Mouse (Mus musculus) natural killer cell, adult 2 months (primary cell): ENCODE measurements around the gene Snx29.
"Not testable (repeated sequence)": the region's sequence is repeated elsewhere in the genome, so short reads cannot be mapped to it uniquely, and the experiment has no call there.

Experiments used
- DNase-seq, 2 experiments: peaks; one replicate each; pipeline ENCODE4 v3.0.0; 2022; ENCODE audit warnings: low spot score in 2 of 2

Snx29 gene

GRCm38 (mm10) chr16:11531441-11531840, 208.7 kb downstream of the Snx29 start:
- no peak for DNase-seq

- DNase-seq, result no peak
These were observed 209.9 kb downstream of the Snx29 start for GRCm38 (mm10) chr16:11532592-11532991.

- DNase-seq, result no peak
These were observed 210.7 kb downstream of the Snx29 start for GRCm38 (mm10) chr16:11533441-11533840.

DNA sequence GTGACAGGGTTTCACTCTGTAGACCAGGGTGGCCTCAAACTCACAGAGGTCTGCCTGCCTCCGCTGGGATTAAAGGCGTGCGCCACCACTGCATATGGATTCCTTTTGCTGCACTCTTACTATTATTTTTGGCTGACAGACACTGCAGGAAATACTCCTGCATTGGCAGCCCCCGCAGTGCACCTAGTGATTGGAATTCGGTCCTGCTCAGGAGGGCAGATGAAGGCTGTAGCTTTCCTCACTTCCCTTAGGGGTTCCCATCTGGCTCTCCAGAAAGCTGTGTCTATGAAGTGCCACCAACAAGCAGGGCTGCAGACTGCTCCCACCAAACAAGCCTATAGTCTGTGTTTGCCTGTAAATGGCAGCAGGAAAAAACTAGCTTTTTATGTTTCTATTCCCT, 215.0 kb downstream of the Snx29 start:
- DNase-seq, result no peak

- no peak for DNase-seq
These were observed 215.5 kb downstream of the Snx29 start for GRCm38 (mm10) chr16:11538191-11538590.

GRCm38 (mm10) chr16:11540961-11541360, 218.3 kb downstream of the Snx29 start:
- DNase-seq, result no peak

- no peak for DNase-seq
These were observed 219.1 kb downstream of the Snx29 start for GRCm38 (mm10) chr16:11541769-11542168.

DNA sequence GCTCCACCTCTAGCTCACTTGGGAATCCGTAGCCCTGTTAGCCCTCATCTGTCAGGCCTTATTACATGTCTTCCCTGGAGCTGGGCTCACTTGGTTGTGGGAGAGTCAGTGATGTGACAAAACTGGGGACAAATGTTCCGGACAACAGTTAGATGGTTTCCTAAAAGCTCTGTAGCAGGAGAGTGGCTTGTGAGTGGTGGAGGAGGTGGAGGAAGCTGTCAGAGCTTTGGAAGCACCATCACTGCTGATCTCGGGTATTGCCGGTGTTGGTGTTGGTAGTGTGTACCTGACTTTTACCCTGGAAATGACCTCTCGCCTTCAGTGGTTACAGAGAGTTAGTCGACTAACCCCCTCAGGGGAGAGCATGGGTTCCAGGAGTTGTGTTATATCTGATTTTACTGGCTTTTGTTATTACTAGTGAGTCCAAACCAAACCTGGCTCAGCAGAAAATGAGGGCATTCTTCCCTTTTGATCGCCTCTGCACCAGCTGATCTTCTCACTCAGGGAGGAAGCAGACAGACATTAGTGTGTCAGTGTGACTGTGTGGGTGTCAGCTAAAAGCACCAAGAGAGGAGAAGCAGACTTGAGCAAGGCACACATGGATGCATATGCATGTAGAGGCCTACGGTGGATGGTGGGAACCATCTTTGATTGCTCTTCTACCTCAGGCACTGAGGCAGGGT, 227.5 kb downstream of the Snx29 start:
- DNase-seq, result no peak

GRCm38 (mm10) chr16:11561714-11562113, 239.0 kb downstream of the Snx29 start:
- DNase-seq, result no peak

DNA sequence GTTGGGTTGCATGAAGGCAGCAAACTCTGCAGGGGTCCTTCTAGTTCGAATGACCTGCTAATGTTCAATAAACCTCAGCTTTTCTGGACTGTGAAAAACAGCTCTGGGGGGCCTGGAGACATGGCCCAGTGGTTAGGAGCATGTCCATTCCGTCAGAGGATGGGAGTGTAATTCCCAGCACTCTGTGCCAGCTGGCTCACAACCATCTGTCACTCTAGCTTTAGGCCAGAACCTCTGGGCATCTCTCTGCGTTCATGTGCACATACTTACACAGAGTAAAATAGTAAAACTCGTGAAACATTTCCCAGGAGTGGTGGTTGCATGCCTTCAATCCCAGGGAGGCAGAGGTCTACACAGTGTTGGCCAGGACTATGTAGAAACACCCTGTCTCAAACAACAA, 241.1 kb downstream of the Snx29 start:
- no peak for DNase-seq

DNA sequence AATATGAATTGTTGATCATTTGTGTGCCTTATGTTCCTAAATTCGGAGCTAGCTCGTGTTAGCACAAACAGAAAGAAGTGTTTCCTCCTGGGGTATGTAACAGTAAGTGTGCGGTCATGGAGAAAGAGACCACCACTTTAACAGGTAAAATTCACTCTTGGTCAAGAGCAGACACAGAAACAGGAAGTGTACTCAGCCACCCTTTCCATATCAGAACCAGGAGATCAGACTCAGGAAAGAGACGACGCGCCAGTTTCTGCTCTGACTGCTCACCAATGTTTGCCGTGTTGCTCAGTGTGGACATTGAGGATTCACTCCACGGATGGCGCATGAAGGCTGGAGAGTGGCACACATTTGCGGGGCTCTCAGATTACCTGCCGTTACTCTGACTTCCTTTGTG, 242.4 kb downstream of the Snx29 start:
- DNase-seq, result no peak

DNA sequence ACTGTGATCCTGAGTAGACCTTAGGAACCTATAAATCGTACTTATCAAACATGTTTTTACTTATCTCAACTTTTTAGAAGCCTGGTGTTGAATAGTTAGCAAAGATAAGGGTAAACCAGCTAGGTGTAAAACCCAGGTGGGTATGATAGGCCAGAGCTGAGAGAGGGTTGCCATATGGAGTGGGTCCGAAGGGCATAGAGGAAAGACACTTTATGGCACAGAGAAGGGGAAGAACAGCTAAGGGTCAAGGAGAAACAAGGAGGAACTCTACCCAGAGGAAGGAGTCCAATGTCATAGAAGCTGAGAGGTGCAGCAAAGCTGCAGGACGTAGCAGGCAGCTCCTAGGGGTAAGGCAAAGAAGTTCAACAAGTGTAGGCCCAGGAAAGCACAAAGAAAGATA, 244.9 kb downstream of the Snx29 start:
- no peak for DNase-seq

DNA sequence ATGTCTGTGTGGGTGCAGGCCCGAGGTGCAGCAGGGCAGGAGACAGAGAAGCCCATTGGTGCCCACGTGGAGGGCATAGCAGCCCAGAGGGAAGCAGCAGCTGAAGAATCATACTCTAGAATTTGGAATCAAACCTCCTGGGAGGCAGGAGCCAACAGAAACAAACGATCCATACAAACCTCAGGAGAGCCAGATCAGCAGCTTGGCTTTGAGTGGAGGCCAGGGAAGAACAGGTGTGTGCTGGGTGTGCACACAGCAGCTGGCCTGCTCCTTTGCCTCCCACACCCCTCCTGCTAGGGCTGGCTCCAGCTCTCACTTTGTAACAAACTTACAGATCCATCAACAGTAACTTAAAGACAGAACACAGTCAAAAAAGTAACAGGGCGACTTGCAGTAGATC, 245.4 kb downstream of the Snx29 start:
- DNase-seq, result no peak

DNA sequence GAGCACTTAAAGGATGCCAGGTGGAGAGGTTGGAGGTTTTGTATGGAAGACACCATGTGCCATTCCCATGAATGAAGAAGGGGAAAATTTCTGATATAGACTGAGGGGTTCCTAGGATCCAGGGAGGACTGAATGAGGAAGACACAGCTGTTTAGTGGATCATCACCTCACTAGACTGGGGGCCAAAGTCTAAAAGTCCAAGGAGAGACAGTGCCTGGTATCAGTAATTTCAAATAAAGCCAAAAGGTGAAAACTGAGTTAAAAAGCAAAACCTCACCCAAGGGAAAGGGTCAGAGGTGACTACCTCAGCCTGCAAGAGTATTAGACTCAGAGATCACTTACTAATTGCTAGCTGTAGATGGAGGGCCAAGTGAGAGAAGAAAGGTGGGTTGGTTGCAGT, 245.9 kb downstream of the Snx29 start:
- no peak for DNase-seq

DNA sequence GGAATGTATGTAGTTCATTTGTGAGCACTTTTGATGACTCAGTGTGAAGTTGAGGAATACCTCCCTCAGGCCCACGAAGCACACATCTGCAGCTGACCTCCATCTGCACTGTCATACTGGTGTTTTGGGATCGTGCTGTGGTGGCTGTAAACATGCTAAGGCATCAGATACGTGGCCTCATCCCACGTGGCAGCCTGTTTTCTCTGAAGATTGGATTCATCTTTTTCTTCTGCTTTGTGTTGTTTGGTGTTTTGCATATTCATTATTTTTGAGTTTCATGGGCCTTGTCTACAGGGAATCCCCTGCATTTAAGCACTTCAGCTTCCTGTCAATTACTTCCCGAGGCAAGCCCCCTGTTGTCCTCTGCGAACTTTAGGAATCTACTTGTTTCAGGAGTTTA, 246.4 kb downstream of the Snx29 start:
- no peak for DNase-seq

- DNase-seq, result no peak
These were observed 247.4 kb downstream of the Snx29 start for GRCm38 (mm10) chr16:11570072-11570471.

DNA sequence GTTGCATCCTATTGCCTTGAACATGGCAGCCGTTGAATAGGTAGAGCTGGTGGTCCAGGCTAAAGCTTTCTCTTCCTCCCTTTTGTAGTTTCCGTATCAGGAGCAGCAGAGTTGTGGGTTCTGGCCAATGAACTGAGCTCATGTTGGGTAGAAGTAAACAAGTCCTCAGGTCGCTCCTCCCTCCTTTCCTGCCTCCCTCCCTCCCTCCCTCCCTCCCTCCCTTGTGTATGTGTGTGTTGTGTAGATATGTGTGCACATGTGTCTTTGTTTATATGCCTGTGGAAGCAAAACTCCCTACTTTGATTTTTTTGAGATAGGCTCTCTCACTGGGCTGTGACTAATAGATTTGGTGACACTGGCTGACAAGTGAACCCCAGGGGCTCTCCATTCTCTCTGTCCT, 251.8 kb downstream of the Snx29 start:
- DNase-seq, result no peak

- not testable (repeated sequence) for DNase-seq
These were observed 253.0 kb downstream of the Snx29 start for GRCm38 (mm10) chr16:11575733-11576132.

DNA sequence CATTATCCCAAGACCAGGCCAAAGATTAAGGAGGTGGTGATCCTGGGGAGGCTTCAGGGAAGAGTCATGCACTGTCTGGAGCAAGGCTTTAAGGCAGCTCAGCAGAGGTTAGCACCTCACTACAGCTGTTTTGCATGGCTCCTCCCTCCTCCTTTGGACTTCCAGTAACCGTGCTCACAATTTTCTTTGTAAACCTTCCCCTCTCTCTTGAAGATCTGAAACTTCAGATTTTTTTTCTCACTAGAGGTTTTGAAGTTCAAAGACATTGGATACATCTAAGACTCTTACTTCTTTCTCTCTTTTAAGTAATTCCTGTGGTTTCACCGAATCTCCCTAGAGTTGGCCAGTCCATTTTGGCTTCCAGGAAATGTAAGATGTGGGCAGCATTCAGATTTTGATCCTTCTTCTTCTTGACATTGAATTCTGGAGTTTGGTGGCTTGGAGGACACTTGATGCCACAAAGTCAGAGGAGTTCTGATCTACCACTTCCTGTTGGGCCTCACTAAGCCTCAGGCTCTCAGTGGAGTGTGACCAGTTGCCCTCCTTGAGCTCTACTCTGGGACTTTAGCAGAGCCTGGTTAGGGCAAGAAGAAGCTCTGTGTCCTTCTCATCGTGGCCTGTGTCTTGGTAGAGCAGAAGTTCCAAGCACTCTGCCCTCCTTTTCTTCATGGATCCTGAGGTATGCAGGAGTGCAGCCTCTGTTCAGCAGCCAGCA, 255.0 kb downstream of the Snx29 start:
- DNase-seq, result peak in 1 of 2 experiments; percentile 8

GRCm38 (mm10) chr16:11579676-11580098, 257.0 kb downstream of the Snx29 start:
- peak in 1 of 2 experiments; percentile 10 for DNase-seq

DNA sequence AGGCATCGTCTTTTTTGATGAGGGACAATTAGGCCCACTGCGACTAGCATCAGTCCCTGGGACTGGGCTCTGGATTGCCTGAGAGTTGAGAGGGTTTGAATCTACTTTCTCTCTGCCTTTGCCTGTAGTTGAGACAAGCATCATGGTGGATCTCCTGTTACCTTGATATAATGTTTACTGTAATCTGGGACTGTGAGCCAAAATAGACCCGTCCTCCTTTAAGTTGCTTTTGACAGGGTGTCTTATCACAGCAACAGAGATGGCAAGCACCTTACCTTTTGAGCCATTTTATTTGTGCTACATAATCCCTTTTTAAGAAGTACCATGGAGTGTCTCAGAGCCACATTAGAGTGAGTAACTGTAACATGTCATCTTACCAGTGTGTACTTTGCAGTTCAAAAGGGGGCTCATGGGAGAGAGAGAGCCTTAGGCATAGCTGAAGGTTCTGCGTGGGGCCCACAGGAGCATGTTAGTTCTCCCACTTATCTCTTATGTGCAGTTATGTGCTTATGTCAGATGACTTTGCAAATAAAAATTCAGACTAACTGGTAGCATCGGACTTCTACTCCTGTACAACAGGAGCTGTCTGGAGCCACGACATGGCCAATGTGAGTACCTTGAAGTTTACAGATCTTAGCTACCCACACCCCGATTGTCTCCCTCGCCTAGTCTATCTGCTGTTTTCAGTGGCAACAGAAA, 261.4 kb downstream of the Snx29 start:
- no peak for DNase-seq

DNA sequence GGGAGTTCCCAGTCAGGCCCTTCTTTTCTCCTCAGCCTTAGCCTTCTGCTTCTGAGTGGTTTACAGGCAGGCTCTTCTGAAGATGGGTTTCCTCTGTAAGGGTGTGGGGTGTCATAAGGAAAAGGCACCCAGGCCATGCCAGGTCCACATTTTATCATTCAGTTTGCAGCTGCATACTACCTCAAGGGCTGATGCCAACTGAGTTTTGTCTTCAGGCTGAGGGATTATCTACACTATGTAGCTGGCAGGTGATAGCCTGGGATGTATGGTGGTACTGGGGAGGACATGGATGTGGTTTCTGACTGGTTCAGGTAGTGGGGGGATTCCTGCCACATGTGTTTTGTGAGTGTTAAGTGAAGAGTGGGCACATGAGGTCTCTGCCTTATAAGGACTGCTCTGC, 266.0 kb downstream of the Snx29 start:
- no peak for DNase-seq

GRCm38 (mm10) chr16:11589336-11589735, 266.6 kb downstream of the Snx29 start:
- DNase-seq, result no peak
